In genomic region chr8:84793791-84794485, GRCm38 (mm10) we compare ENCODE assay signal across 8 mouse cellular contexts. TPM values are rescaled to one million over a fixed set of nuclear protein-coding genes. Genes with fewer than 3 reads are reported as not detected.
DNase-seq lines count a peak whose midpoint lies in the region; ATAC-seq and TF ChIP-seq lines count a peak whose summit lies in the region.

No protein-coding gene starts in this region.

- peak; percentile 64 for DNase-seq in kidney, postnatal 0 days (ENCODE audit: low spot score)
- DNase-seq in kidney, adult 18-20 months: no peak
- peak; percentile 92 for DNase-seq in forebrain, postnatal 0 days
- DNase-seq in skeletal muscle tissue, adult 2 months (ENCODE audit: low read depth, low spot score): peak; percentile 69
- no peak for DNase-seq in retina, postnatal 1 day
- DNase-seq in adrenal gland, postnatal 36 days: no peak

- TF ChIP-seq CTCF in kidney, postnatal 0 days (IDR thresholded peaks at IDR 0.05; ENCODE audit: low read depth): no peak
- no peak for TF ChIP-seq CTCF in forebrain, postnatal 0 days (IDR thresholded peaks at IDR 0.05; ENCODE audit: low read depth)
- no peak for TF ChIP-seq CTCF in intestine, postnatal 0 days (IDR thresholded peaks at IDR 0.05; ENCODE audit: low read depth)

- no peak for ATAC-seq in kidney, postnatal 0 days (replicated peaks; ENCODE audit: low FRiP score, low read depth)
- peak; percentile 10; the same call in 1 of the 2 replicates for ATAC-seq in cerebellum, adult (ENCODE audit: insufficient number of reproducible peaks, low FRiP score, low TSS enrichment)
- peak; percentile 85 for ATAC-seq in forebrain, postnatal 0 days
- no peak for ATAC-seq in intestine, postnatal 0 days

- WGBS in kidney, postnatal 0 days: 58% methylated on average over 13 of the region's 13 CpGs
- 19% methylated on average over 13 of the region's 13 CpGs for WGBS in forebrain, postnatal 0 days
- WGBS in intestine, postnatal 0 days: 57% methylated on average over 13 of the region's 13 CpGs

- no peak overlapping the region for H3K4me3 ChIP-seq in kidney, postnatal 0 days (replicated peaks; ENCODE audit: low read depth, low read length)
- no peak overlapping the region for H3K4me3 ChIP-seq in forebrain, postnatal 0 days (ENCODE audit: low read depth, low read length)
- no peak overlapping the region for H3K4me3 ChIP-seq in intestine, postnatal 0 days (ENCODE audit: low read depth, low read length)

- peaks cover 22% of the 10 kb centered on the region for H3K27me3 ChIP-seq in kidney, postnatal 0 days (ENCODE audit: insufficient read depth, low read length)
- no peaks in the 10 kb centered on the region for H3K27me3 ChIP-seq in forebrain, postnatal 0 days (ENCODE audit: insufficient read depth, low read length)
- H3K27me3 ChIP-seq in intestine, postnatal 0 days (replicated peaks; ENCODE audit: control insufficient read depth, insufficient read depth, low read length): peaks cover 48% of the 10 kb centered on the region

- H3K27ac ChIP-seq in kidney, postnatal 0 days: no peak overlapping the region
- peak overlapping the region; percentile 98 for H3K27ac ChIP-seq in forebrain, postnatal 0 days (ENCODE audit: low read depth, low read length)
- no peak overlapping the region for H3K27ac ChIP-seq in intestine, postnatal 0 days (ENCODE audit: low read depth, low read length)

- peaks cover 16% of the 10 kb centered on the region for H3K4me1 ChIP-seq in kidney, postnatal 0 days (replicated peaks; ENCODE audit: insufficient read depth, low read length)
- H3K4me1 ChIP-seq in forebrain, postnatal 0 days (ENCODE audit: insufficient read depth): peaks cover 36% of the 10 kb centered on the region
- H3K4me1 ChIP-seq in intestine, postnatal 0 days (replicated peaks; ENCODE audit: control insufficient read depth, insufficient read depth, low read length): no peaks in the 10 kb centered on the region

- no peaks in the 10 kb centered on the region for H3K9me3 ChIP-seq in kidney, postnatal 0 days (replicated peaks; ENCODE audit: low read length)
- no peaks in the 10 kb centered on the region for H3K9me3 ChIP-seq in forebrain, postnatal 0 days (ENCODE audit: low read length)
- no peaks in the 10 kb centered on the region for H3K9me3 ChIP-seq in intestine, postnatal 0 days (ENCODE audit: control insufficient read depth)

- H3K4me2 ChIP-seq in kidney, postnatal 0 days (ENCODE audit: low read length): no peak overlapping the region
- H3K4me2 ChIP-seq in forebrain, postnatal 0 days (ENCODE audit: low read depth): peak overlapping the region; percentile 49
- H3K4me2 ChIP-seq in intestine, postnatal 0 days (replicated peaks; ENCODE audit: low read depth): peak overlapping the region; percentile 37

- H3K36me3 ChIP-seq in kidney, postnatal 0 days (ENCODE audit: insufficient read depth, low read length): no peaks in the 10 kb centered on the region
- H3K36me3 ChIP-seq in forebrain, postnatal 0 days (ENCODE audit: insufficient read depth): no peaks in the 10 kb centered on the region
- H3K36me3 ChIP-seq in intestine, postnatal 0 days (ENCODE audit: control insufficient read depth, insufficient read depth): 0 out of 2 replicates have a peak, but pooled peaks cover 5% of the 10 kb centered on the region

- no peak overlapping the region for H3K9ac ChIP-seq in kidney, postnatal 0 days (ENCODE audit: low read depth, low read length)
- H3K9ac ChIP-seq in forebrain, postnatal 0 days: peak overlapping the region; percentile 51
- H3K9ac ChIP-seq in intestine, postnatal 0 days (ENCODE audit: low read depth, low read length): no peak overlapping the region

RNA-seq across cellular contexts. Expression of gene Nfix, which starts 6.2 kb away (rescaled TPM):
- polyA plus RNA-seq in kidney, postnatal 0 days (2015; fragmentation: Nextera tagmentation; extraction: Ambion mirVana): 21.1 and 22.3 TPM in 2 replicates
- total RNA-seq in forebrain, postnatal 0 days (2014; rRNA removed): 111 and 116 TPM in 2 replicates
- 347 and 376 TPM in 2 replicates for polyA plus RNA-seq in forebrain, postnatal 0 days (2015; fragmentation: Nextera tagmentation; extraction: Ambion mirVana)
- polyA plus RNA-seq in intestine, postnatal 0 days (2015; fragmentation: Nextera tagmentation; extraction: Ambion mirVana): 11.2 and 12.0 TPM in 2 replicates
- 100 to 1,000 TPM in 1 of 2 experiments, 10 to 100 TPM in 1; 99.9 to 108 TPM for total RNA-seq in adrenal gland, postnatal 36 days (2021)

RNA-seq across cellular contexts. Expression of gene Dand5, which starts 28.7 kb away (rescaled TPM):
- polyA plus RNA-seq in kidney, postnatal 0 days (2015; fragmentation: Nextera tagmentation; extraction: Ambion mirVana): 7.0 and 7.4 TPM in 2 replicates
- total RNA-seq in forebrain, postnatal 0 days (2014; rRNA removed): 4.7 and 6.9 TPM in 2 replicates
- 8.2 and 10.0 TPM in 2 replicates for polyA plus RNA-seq in forebrain, postnatal 0 days (2015; fragmentation: Nextera tagmentation; extraction: Ambion mirVana)
- polyA plus RNA-seq in intestine, postnatal 0 days (2015; fragmentation: Nextera tagmentation; extraction: Ambion mirVana): 1.9 and 2.2 TPM in 2 replicates
- total RNA-seq in adrenal gland, postnatal 36 days (2021): 1 to 10 TPM; 9.1 to 10.0 TPM

RNA-seq across cellular contexts. Expression of gene Gadd45gip1, which starts 37.4 kb away (rescaled TPM):
- polyA plus RNA-seq in kidney, postnatal 0 days (2015; fragmentation: Nextera tagmentation; extraction: Ambion mirVana): 51.0 and 54.3 TPM in 2 replicates
- 24.7 and 28.7 TPM in 2 replicates for total RNA-seq in forebrain, postnatal 0 days (2014; rRNA removed)
- 36.7 and 40.8 TPM in 2 replicates for polyA plus RNA-seq in forebrain, postnatal 0 days (2015; fragmentation: Nextera tagmentation; extraction: Ambion mirVana)
- polyA plus RNA-seq in intestine, postnatal 0 days (2015; fragmentation: Nextera tagmentation; extraction: Ambion mirVana): 36.3 and 37.6 TPM in 2 replicates
- total RNA-seq in adrenal gland, postnatal 36 days (2021): 10 to 100 TPM; 63.3 to 70.5 TPM

RNA-seq across cellular contexts. Expression of gene Rad23a, which starts 46.5 kb away (rescaled TPM):
- 97.1 and 98.9 TPM in 2 replicates for polyA plus RNA-seq in kidney, postnatal 0 days (2015; fragmentation: Nextera tagmentation; extraction: Ambion mirVana)
- 32.2 and 55.3 TPM in 2 replicates for total RNA-seq in forebrain, postnatal 0 days (2014; rRNA removed)
- 63.5 and 77.4 TPM in 2 replicates for polyA plus RNA-seq in forebrain, postnatal 0 days (2015; fragmentation: Nextera tagmentation; extraction: Ambion mirVana)
- polyA plus RNA-seq in intestine, postnatal 0 days (2015; fragmentation: Nextera tagmentation; extraction: Ambion mirVana): 67.8 and 74.2 TPM in 2 replicates
- total RNA-seq in adrenal gland, postnatal 36 days (2021): 100 to 1,000 TPM; 116 to 119 TPM

RNA-seq across cellular contexts. Expression of gene Calr, which starts 52.8 kb away (rescaled TPM):
- 644 and 753 TPM in 2 replicates for polyA plus RNA-seq in kidney, postnatal 0 days (2015; fragmentation: Nextera tagmentation; extraction: Ambion mirVana)
- 470 and 505 TPM in 2 replicates for total RNA-seq in forebrain, postnatal 0 days (2014; rRNA removed)
- polyA plus RNA-seq in forebrain, postnatal 0 days (2015; fragmentation: Nextera tagmentation; extraction: Ambion mirVana): 354 and 405 TPM in 2 replicates
- polyA plus RNA-seq in intestine, postnatal 0 days (2015; fragmentation: Nextera tagmentation; extraction: Ambion mirVana): 474 and 507 TPM in 2 replicates
- 100 to 1,000 TPM; 569 to 727 TPM for total RNA-seq in adrenal gland, postnatal 36 days (2021)

Comparison
In these comparisons a context has a peak if more than half of its experiments do, and no peak if none do; other contexts are left out.
1. DNase-seq: peak in kidney, postnatal 0 days (single experiment), forebrain, postnatal 0 days (single experiment) and skeletal muscle tissue, adult 2 months (single experiment); none in kidney, adult 18-20 months (single experiment), retina, postnatal 1 day (single experiment) and adrenal gland, postnatal 36 days (0 of 2).
2. ATAC-seq: peak in cerebellum, adult (single experiment) and forebrain, postnatal 0 days (single experiment); none in kidney, postnatal 0 days (single experiment) and intestine, postnatal 0 days (single experiment).
3. RNA of gene Nfix, which starts 6.2 kb away (polyA plus RNA-seq): 347 to 376 TPM in forebrain, postnatal 0 days; 21.1 to 22.3 TPM in kidney, postnatal 0 days and 11.2 to 12.0 TPM in intestine, postnatal 0 days; every median in the first group is over 10 times any median in the second.